Mouse (Mus musculus) neural tube, embryonic 14.5 days (tissue): Measurements from ENCODE around the gene Slc6a1. TPM values are rescaled to one million over a fixed set of nuclear protein-coding genes. Genes with fewer than 3 reads are reported as not detected.
A peak's percentile ranks its signal among the peaks of the same experiment; 100 is the strongest.

Experiments used
- ATAC-seq: fragments of 200-750 bp; cut with Nextera tagmentation; 2 replicates; pipeline ENCODE4 v1.8.0; 2017; ENCODE audit warnings: low read depth, mild to moderate bottlenecking, moderate TSS enrichment, moderate library complexity
- H3K27ac ChIP-seq: fragments of 300-500 bp; sonication (generic); 2 replicates; pipeline ENCODE4 v1.5.1; 2014; ENCODE audit warnings: low read depth, mild to moderate bottlenecking, control low read depth, low read length, moderate library complexity, mixed read lengths
- H3K27me3 ChIP-seq: fragments of 300-500 bp; sonication (generic); 2 replicates; pipeline ENCODE4 v1.6.1; 2014; ENCODE audit warnings: low read length; ENCODE audit not compliant: control insufficient read depth, insufficient read depth
- H3K36me3 ChIP-seq: fragments of 300-500 bp; sonication (generic); 2 replicates; pipeline ENCODE4 v1.6.1; 2014; ENCODE audit warnings: low read length, mixed read lengths; ENCODE audit not compliant: control insufficient read depth, insufficient read depth
- H3K4me1 ChIP-seq: fragments of 300-500 bp; sonication (generic); 2 replicates; pipeline ENCODE4 v1.6.1; 2014; ENCODE audit warnings: low read length; ENCODE audit not compliant: control insufficient read depth, insufficient read depth
- H3K4me2 ChIP-seq: fragments of 300-500 bp; sonication (generic); 2 replicates; pipeline ENCODE4 v1.6.1; 2014; ENCODE audit warnings: mild to moderate bottlenecking, low read depth, low read length, control low read depth
- H3K4me3 ChIP-seq: fragments of 300-500 bp; sonication (generic); 2 replicates; pipeline ENCODE4 v1.5.1; 2014; ENCODE audit warnings: low read depth, low read length, control low read depth, mixed read lengths
- H3K9ac ChIP-seq: fragments of 300-500 bp; sonication (generic); replicated peaks from 2 replicates; pipeline ENCODE4 v1.6.1; 2014; ENCODE audit warnings: low read depth, mild to moderate bottlenecking, control low read depth, low read length, mixed read lengths
- H3K9me3 ChIP-seq: fragments of 300-500 bp; sonication (generic); 2 replicates; pipeline ENCODE4 v1.6.1; 2016; ENCODE audit warnings: low read length; ENCODE audit not compliant: control insufficient read depth
- WGBS: fragments of 180-500 bp; shearing (Covaris S2); extraction: QIAGEN DNeasy Blood & Tissue Kit; methylation state at CpG from one replicate; pipeline ENCODE4 v1.1.7; 2014; 5-methylcytosine and 5-hydroxymethylcytosine counted together
- polyA plus RNA-seq: library from polyadenylated mRNA; unstranded; fragments of >200 nt; fragmentation: Nextera tagmentation; extraction: Ambion mirVana; gene quantifications from 2 replicates; pipeline ENCODE4 v1.2.1, GENCODE M21; 2014

The Slc6a1 gene
- polyA plus RNA-seq: 122 and 156 TPM in 2 replicates

DNA sequence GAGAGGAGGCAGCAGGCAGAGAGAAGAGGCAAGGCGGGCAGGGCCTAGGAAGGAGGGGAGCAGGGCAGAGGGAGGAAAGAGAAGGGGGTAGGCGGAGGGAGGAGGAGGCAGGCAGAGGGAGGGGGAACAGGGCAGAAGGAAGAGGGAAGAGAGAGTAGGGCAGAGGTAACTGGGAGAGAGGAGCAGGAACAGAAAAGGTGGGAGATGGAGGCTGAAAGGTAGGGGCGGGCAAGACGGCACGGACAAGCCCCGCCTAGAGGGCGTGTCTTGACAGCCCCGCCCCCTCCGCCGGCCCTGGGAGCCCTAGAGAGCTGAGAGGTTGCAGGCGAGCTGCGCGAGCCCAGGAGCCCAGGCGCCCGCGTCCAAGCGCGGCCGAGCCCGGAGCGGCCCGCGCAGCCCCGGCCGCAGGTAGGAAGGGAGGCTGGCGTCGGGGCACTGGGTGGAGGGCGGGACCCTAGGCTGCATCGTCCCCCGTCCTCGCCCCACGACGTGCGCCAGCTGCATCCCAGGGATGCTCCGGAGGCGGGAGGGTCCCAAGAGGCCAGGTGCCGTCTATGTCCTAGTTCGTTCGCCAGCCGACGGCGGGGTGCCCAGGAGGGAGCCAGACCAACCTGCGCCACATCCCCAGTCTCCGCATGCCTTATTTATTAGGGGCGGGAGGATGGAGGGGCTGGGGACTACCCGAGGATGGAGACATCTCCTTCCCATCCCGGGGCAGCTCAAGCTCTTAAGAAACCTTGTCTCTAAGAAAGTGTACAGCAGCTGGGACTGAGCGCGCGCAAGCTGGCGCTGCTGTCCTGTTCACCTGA lies at the start of gene Slc6a1:
Gene Slc6a1 (plus strand): TSS at position 167 of the 809 bp plus-strand sequence.
- WGBS: 2% methylated on average over 34 of the region's 51 CpGs
- Histone ChIP-seq H3K9ac (peak within 1 kb of the TSS; percentile 84), H3K27ac (peak within 1 kb of the TSS; percentile 53), H3K4me1 (peaks cover 6% of the 10 kb centered on the region; the same call in 1 of the 2 replicates), H3K9me3 (no peaks in the 10 kb centered on the region), H3K36me3 (no peaks in the 10 kb centered on the region), H3K4me3 (peak within 1 kb of the TSS; percentile 63), H3K27me3 (no peaks in the 10 kb centered on the region), H3K4me2 (peak within 1 kb of the TSS; percentile 62)
- peak; percentile 92 for ATAC-seq

DNA sequence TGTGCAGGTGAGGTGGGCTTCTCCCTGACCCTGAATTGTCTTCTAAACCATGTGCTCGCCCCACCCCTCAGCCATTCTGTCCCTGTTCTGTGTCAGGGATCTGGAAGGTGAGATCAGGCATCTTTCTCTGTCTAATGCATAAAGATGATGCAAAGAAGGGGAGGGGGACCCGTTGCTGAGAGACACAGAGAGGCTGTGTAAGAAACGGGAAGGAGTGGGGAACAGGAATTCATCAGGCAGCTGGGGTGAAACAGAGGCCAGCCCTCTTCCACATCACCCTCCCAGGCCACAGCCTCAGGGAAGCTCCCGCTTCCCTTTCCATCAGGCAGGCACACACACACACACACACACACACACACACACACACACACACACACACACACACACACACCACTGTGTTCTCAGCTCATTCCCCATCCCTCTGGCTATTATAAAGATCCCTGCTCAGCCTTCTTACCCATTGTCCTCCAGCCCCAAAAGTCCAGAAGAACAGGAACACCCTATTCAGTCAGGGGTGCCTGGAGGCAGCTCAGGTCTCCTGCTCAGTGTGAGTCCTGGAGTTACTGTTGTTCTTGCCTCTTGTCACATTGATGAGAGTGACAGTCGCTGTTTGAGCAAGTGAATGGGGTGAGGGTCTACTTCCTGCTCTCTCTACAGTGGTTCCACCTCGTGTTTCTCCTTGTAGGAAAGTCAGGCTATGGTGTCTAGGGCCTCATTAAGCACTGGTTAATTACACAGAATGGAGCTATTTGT lies 43.4 kb upstream of the Slc6a1 start:
- H3K9me3 ChIP-seq: no peaks in the 10 kb centered on the region
- no peaks in the 10 kb centered on the region; the same call in 1 of the 2 replicates for H3K4me1 ChIP-seq
- H3K27me3 ChIP-seq: no peaks in the 10 kb centered on the region
- H3K9ac ChIP-seq: no peak overlapping the region
- peak; percentile 76; the same call in 1 of the 2 replicates for ATAC-seq
- no peak overlapping the region for H3K4me2 ChIP-seq
- H3K36me3 ChIP-seq: no peaks in the 10 kb centered on the region
- H3K27ac ChIP-seq: peak overlapping the region; percentile 23; the same call in 1 of the 2 replicates
- WGBS: 16% methylated on average over 6 of the region's 6 CpGs
- no peak overlapping the region for H3K4me3 ChIP-seq

DNA sequence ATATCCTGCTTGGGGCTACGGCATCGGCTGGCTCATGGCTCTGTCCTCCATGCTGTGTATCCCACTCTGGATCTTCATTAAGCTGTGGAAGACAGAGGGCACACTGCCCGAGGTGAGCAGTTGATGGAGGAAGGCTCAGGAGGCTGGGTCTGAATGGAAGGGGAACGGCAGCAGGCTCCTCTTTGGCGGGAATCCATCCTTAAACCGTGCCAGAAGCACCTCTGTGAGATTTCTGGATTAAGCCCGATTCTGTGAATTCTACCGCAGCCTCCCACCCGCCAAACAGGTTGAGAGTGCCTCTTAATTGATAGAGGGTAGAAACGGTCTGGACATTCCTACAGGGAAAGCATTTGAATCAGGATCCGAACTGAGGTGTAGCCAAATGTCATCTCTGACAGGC lies 36.8 kb upstream of the Slc6a1 start:
- no peak for ATAC-seq

DNA sequence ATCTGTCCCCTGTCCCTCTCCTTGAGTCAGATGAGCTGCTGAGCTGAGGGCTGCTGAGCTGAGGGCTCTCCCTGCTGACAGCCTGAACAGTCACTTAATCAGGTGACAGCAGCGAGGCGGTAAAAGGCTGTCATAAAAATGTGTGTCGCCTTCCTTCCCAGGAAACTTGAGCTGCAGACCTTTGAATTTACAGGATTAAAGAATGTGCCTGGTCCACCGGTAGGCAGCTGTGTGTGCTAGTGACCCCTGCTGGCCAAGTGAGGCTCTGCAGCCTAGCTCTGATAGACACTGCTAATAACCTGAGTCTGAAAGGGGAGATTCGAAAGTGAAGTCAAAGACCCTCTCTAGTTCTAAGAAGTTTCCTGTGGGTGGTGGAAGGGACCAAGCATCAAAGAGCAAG lies 32.1 kb upstream of the Slc6a1 start:
- Histone ChIP-seq H3K4me3 (no peak overlapping the region), H3K9me3 (no peaks in the 10 kb centered on the region), H3K4me1 (peaks cover 3% of the 10 kb centered on the region; the same call in 1 of the 2 replicates), H3K27ac (peak overlapping the region; percentile 25; the same call in 1 of the 2 replicates), H3K4me2 (no peak overlapping the region), H3K27me3 (no peaks in the 10 kb centered on the region), H3K9ac (no peak overlapping the region), H3K36me3 (no peaks in the 10 kb centered on the region)
- ATAC-seq: peak; percentile 56
- WGBS: 8% methylated on average over 5 of the region's 5 CpGs

More for the DNA sequence above, 36.8 kb upstream of the Slc6a1 start:
- Histone ChIP-seq H3K27ac (no peak overlapping the region), H3K4me2 (no peak overlapping the region), H3K4me3 (no peak overlapping the region), H3K4me1 (peaks cover 3% of the 10 kb centered on the region; the same call in 1 of the 2 replicates), H3K27me3 (no peaks in the 10 kb centered on the region), H3K9ac (no peak overlapping the region), H3K36me3 (no peaks in the 10 kb centered on the region), H3K9me3 (no peaks in the 10 kb centered on the region)
- 73% methylated on average over 11 of the region's 11 CpGs for WGBS

DNA sequence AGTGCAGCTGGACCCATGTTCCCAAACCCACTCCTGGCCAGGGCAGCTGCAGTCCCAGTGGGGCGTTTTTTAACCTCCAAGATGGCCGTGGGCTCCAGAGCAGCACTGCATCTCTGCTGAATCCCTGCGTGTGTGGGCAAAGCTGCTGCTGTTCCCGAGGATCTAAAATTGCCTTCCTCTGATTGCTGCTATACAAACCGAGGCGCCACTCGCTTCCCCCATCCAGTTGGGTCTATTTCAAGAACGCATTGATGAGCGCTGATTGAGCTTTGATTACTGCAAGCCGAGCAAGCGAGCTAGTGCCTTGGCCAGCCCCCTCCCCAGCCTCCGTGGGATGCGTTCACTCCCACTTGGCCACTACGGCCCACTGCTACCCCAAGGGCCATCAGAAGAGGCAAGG lies 27.5 kb upstream of the Slc6a1 start:
- H3K36me3 ChIP-seq: no peaks in the 10 kb centered on the region
- H3K4me1 ChIP-seq: peaks cover 14% of the 10 kb centered on the region
- WGBS: 50% methylated on average over 14 of the region's 14 CpGs
- no peak overlapping the region for H3K4me3 ChIP-seq
- H3K9me3 ChIP-seq: no peaks in the 10 kb centered on the region
- H3K9ac ChIP-seq: no peak overlapping the region
- H3K4me2 ChIP-seq: no peak overlapping the region
- ATAC-seq: no peak
- H3K27me3 ChIP-seq: no peaks in the 10 kb centered on the region
- no peak overlapping the region for H3K27ac ChIP-seq

DNA sequence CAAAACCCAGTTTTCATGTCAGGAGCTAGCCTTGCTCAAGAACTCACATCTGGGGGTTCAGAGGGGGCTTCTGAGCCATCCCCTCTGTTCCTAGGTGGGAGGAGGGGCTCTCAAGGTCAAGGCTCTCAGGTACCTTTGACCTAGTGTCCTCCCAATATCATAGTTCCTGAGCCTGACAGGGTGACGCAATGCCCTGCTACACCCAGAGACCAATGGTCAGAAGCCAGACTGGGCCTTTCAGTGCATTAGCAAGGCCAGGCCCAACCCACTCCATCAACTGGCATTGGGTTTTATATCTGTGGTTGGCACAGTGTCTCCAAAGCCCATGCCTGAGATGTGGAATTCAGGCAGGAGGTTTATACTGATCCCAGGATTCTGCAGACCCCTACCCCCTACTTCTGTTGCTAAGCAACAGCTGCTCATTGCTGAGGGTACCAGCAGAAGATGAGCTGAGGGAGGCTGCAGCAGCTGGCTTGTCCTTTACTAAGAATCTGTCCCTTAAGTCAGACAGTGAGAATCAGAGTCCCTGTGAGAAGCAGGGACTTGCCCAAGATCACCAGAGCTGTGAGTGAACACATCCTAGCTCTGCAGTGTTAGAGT lies 24.6 kb upstream of the Slc6a1 start:
- Histone ChIP-seq H3K27ac (peak overlapping the region; percentile 62), H3K36me3 (no peaks in the 10 kb centered on the region), H3K4me1 (peaks cover 16% of the 10 kb centered on the region), H3K9ac (no peak overlapping the region), H3K4me2 (no peak overlapping the region), H3K9me3 (no peaks in the 10 kb centered on the region), H3K27me3 (no peaks in the 10 kb centered on the region), H3K4me3 (no peak overlapping the region)
- peak; percentile 44; the same call in 1 of the 2 replicates for ATAC-seq
- 95% methylated on average over 1 of the region's 1 CpGs for WGBS

DNA sequence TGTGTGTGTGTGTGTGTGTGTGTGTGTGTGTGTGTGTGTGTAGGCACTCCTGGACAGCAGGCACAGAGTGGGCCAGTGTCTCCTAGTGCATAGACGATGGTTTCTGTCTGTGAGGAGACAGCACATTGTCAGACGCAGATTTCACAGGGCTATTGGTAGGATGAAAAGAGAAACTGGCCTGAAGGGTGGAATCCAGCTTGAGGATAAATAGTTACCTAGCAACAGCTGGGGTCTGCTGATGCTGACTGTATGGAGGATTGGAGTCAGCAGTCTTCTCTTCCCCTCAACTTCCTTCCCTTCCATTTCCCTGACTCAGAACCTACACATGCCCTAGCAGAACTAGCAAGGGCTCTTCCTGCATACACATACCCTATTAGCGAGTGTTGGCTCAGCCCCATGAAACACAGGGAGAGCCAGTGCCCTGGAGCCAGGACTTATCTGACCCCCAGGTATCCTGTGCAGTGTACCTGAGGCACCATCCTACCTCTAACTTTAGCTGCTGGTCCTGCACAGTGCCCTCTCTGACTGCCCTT lies 23.7 kb upstream of the Slc6a1 start:
- H3K27ac ChIP-seq: peak overlapping the region; percentile 62; the same call in 1 of the 2 replicates
- ATAC-seq: peak; percentile 23; the same call in 1 of the 2 replicates
- no peaks in the 10 kb centered on the region for H3K27me3 ChIP-seq
- H3K9ac ChIP-seq: no peak overlapping the region
- no peaks in the 10 kb centered on the region for H3K9me3 ChIP-seq
- H3K4me3 ChIP-seq: no peak overlapping the region
- H3K36me3 ChIP-seq: no peaks in the 10 kb centered on the region
- peaks cover 17% of the 10 kb centered on the region for H3K4me1 ChIP-seq
- no peak overlapping the region for H3K4me2 ChIP-seq
- 44% methylated on average over 3 of the region's 3 CpGs for WGBS

DNA sequence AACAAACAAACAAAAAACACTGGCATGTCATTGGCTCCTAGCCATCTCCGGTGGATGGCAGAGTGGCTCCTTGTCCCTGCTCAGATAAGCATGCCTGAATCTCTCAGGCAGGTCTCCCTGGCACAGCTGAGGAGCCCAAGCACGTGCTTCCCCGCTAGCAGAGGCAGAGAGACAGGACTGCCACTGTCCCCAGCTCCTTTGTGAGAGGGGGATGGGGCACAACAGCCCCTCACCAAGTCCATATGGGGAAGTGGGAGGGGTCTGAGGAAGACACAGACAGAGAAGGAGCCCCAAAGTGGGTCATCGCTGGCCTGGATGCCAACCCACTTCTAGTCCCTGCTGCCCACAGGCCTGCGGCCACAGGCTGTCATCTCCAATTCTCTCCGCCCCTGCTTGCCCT lies 20.8 kb upstream of the Slc6a1 start:
- Histone ChIP-seq H3K9me3 (no peaks in the 10 kb centered on the region), H3K27me3 (no peaks in the 10 kb centered on the region), H3K4me2 (no peak overlapping the region), H3K4me1 (peaks cover 31% of the 10 kb centered on the region), H3K9ac (no peak overlapping the region), H3K4me3 (no peak overlapping the region), H3K36me3 (no peaks in the 10 kb centered on the region), H3K27ac (no peak overlapping the region)
- WGBS: 57% methylated on average over 6 of the region's 6 CpGs
- ATAC-seq: no peak
